Mouse (Mus musculus): ENCODE results near the gene Fgf14.

The Fgf14 gene

DNA sequence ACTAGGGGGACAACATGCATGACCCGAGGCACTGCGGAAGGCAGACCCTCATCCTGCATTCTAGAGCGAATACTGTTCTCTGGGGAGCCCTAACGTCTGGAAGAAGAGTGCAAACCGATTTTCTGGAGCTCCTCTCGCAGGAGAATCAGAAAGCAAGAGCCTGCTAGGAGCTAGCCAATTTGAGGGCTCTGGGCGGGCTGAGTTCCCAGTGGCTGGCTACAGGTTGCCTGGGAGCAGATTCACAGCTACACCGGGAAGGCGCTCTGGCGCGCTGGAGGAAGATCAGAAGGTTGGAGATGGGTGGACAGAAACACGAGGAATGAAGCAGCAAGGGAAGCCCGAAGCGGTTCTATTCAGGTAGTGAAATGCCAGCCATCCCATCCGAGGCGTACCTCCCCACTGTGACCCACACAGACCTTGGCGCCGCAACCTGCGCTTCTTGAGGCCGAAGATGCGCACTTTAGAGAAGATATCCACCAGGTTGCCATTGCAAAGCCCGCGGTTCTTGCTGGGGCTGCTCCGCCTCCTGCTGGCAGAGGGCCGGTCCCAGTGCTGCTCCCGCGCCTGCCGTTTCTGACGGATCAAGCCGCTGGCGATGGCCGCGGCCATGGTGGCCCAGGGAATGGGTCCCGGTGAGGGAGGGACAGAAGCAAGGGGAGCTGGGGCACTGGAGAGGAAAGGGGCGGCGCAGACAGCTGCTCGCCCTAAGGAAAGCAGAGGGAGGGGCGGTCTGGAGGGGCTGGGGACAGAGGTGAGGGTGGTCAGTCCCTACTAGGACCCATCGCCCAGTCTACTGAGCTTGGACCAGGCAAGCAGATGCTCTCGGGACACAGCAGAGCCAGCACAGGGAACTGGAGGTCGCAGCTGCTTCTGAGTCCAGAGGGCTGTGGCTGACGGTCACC, 484.8 kb downstream of the Fgf14 start:
- DNase-seq (ENCODE audit: low read depth, low spot score), result peak; percentile 20

DNA sequence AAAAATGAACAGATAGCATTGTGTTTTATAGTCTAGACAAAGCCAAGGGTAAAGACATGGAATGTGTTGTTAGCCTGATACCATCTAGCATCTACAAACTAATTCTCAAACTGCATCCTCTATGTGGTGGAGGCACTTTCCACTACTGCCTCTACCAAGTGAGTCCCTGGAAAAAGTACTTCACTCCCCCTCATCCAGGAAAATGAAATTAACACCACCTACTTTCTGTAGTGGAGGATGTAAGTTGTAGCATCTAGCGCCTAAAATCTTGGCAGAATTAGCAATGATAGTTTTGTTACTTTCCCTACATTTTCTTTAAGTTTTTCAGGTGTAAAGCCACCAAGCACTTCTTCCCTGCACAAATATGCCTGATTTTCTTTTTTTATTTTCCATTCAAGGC, 496.7 kb downstream of the Fgf14 start:
- no peak for DNase-seq (ENCODE audit: low read depth, low spot score)

DNA sequence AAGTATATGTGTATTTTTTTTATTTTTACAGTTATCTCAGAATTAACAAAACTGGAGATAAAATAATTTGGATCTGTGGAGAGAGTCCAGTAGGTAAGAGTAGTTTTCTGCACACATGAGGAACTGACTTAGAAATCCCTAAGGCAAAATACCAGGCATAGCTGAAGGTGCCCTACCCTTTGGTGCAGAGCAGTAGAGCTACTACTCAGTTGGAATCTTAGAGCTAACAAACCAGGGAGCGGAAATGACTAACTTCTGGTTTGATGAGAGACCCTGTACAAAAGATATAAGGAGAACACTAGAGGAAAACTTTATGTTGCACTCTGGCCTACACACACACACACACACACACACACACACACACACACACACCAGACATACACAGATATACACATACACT, 502.8 kb downstream of the Fgf14 start:
- DNase-seq (ENCODE audit: low read depth, low spot score), result no peak

DNA sequence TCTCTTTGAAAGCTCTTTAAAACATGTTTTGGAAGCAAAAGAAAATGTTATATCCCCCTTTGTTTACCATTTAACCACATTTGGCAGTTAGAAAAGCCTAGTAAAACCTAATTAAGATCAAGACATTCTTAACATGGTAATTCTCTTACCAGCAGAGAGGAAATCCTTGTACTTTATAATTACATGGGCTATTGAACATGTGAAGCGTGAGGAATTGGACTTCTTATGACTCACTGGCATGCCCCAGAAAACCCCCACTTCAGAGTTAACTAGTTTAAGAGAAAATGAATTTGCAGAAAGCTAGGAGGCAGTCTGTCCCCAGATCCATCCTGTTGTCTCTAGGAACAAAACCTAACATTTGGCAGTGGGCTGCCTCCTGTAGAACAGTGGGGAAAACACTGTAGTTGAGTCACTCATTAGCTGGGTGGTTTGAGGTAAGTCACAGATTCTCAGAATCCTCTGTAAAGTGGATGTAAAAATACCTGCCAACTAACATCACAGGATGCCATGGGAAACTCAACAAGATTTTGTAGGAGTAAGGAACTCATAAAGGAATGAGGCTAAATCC, 513.2 kb downstream of the Fgf14 start:
- no peak for DNase-seq (ENCODE audit: low read depth, low spot score)

DNA sequence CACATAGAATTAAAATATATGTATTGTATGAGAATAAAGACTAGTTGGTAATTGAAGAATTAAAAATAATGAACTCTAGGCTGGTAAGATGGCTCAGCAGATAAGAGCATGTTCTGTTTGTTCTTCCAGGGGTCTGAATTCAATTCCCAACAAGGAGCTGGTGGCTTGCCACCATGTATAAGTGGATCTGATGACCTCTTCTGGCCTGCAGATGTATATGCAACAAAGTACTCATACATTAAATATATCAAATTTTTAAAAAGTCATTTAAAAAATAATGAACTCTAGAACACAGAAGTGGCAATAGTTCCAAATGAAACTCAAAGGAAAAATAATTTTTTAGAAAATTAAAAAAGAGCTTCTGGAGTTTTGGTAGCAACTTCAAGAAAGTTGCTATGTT, 529.5 kb downstream of the Fgf14 start:
- no peak for DNase-seq (ENCODE audit: low read depth, low spot score)

DNA sequence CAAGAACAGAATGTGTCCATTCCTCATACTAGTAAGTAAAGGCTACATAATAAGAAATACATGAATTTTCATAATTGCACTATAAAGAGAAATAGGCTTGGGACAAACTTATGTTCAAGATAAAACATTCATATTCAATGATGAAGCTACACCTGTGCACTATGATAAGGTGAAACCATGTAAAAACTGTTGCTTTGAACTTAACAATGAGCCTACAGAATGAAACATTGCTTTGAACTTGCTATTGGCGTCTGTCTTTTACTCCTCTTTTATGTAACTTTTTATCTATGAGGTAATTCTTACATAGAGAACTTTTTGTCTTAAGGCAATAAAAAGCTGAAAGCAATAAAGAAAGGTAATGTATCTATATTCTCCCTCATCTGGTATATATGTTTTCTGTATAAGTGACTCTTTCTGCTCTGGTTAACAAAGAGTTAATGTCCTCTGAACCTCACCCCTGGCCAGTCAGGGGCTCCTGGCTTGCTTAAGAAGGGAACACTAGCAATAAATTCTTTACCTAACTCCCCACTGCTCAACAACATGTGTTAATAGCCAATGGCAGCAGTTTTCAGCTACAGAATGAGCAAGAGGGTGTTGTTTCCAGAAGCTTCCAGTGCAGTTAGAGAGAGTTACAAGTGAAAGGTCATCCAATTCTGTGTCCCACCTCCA, 569.6 kb downstream of the Fgf14 start:
- no peak for DNase-seq (ENCODE audit: low read depth, low spot score)

DNA sequence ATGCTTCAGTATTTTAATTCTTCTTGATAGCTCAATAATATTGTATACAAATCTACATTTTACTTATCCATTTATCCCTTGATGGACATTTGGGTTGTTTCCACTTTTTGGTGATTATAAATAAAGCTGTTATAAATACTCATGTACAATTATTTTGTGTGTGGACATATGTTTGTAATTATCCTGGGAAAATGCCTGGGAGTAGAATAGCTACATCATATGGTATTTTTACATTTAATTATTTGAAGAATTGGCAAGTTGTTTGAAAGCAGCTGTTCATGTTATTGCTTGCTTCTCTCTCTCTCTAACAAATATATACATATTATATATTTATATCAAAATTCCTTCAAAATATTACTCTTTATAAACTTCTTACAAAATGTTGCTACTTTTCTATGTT, 593.8 kb downstream of the Fgf14 start:
- no peak for DNase-seq (ENCODE audit: low read depth, low spot score)

DNA sequence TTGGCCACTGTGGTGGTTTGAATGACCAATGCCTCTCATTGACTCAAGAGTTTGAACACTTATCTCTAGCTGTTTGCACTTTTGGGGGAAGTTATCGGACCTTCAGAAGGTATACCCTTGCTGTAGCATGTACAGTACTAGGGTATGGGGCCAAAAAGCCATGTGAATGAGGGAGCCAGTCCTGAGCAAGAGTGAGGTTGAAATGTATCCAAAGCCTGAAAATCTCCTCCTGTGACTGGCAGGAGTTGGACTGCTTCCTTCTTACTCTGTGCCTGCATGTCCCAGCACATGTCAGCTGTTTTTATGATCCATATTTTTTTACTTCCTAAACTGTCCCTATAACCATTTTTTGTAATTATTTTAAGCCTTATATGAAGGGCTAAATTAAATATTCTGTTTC, 632.9 kb downstream of the Fgf14 start:
- DNase-seq (ENCODE audit: low read depth, low spot score), result no peak

DNA sequence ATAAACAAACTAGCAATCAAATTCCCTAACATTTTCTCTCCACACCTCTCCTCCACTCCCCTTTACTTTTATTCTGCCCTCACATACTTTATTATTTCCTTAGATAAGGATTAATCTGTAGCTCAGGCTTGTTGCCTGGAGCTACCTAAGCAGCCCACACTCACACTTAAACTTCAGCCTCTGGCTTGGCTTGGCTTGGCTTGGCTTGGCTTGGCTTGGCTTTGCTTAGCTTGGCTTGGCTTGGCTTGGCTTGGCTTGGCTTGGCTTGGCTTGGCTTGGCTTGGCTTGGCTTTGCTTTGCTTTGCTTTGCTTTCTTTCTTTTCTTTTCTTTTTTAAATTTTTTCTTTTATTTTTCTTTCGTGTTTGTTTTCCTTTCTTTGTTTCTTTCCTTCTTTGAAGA, 636.3 kb downstream of the Fgf14 start:
- DNase-seq (ENCODE audit: low read depth, low spot score), result no peak

DNA sequence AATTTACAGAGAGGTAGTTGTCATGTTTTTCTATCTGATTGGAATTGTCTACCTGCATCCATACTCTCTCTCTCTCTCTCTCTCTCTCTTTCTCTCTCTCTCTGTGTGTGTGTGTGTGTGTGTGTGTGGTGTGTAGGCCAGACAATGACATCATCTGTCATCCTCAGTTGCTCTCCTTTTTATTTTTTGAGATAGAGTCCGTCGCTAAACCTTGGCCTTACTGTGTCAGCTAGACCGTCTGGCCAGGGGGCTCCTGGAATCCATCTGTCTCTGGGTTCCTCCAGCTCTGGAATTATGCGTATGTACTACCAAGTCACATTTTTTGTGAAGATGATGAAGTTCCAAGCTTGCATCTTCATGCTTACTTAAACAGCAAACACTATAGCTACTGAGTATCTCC, 639.5 kb downstream of the Fgf14 start:
- no peak for DNase-seq (ENCODE audit: low read depth, low spot score)

DNA sequence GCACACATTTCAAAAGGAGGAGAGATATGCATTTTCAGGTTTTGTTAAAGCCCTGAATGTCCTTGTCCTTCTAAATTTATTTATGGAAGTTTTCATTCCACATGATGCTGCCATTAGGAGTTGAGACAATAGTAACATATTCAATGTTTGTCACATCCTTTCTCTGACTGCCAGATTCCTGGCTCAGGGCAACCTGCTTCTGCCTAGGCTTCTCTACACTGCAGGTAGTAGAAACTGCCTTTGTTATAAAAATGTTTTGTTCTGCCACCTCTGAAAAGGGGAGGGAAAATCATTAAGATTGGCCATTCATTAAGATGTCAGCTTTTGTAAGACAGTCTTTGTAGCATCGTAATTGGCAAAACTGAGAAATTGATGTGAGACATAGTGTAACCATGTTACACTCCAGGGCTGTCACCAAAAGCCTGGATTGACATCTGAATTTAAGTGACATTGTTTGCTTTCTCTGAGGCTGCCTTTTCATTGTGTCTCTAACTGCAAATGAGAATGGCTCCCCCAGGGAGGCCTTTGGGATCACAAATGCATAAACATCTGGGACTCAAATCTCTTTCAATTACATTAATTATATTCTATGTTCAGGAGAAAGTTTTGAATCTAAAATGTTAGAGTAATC, 640.2 kb downstream of the Fgf14 start:
- DNase-seq (ENCODE audit: low read depth, low spot score), result no peak

DNA sequence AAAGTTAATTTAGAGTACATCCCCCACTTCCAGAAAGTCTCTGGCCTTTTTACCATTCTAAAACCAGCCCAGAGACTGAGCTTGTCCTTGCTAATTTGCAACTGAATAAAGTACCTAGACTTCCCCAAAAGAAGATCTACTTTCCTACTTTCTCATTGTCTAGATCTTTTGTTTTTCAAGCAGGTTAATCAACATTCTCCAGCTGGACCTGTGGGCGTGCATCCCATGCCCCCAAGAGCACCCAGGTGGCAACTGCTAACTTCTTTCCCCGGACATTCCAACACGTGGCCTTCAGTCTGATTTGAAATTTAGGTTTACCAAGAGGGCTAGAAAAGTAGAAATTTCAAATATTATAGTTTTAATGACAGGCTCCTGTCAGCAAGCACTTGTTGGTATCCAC, 643.6 kb downstream of the Fgf14 start:
- peak; percentile 22 for DNase-seq (ENCODE audit: low read depth, low spot score)

DNA sequence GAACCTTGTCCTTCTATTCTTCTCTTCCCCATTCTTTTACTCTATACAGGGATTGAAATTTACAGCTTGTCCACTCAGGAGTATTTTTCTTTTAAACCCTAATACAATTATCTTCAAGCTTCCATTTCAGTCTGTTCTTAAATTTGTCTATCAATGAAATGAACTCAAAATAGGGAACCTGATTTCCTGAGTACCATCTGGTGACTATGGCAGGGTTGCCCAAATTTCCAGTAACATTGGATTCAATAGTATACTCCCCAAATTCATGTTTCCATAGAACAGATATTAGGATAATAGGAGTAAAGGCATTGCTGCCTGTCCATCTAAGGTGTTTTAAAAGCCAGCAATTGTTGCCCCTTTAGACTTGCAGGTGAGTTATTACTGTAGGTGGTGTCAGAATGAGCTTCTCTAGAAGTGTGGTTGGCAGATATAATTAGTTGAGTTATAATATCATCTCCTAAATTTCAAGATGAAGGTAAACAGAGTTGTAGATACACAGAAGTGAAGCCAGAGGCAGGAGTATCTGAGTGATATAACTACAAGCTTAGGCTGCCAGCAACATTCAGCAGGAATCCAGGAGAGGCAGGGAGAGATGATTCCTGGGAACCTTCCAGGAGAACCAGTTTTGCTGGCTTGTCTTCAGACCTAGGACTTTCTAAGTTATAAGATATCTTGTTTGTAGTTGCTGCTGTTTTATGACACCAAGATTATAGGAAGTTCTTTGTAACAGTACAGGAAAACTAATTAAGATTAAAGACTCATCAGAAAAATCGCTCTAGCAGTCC, 648.8 kb downstream of the Fgf14 start:
- DNase-seq (ENCODE audit: low read depth, low spot score), result no peak

DNA sequence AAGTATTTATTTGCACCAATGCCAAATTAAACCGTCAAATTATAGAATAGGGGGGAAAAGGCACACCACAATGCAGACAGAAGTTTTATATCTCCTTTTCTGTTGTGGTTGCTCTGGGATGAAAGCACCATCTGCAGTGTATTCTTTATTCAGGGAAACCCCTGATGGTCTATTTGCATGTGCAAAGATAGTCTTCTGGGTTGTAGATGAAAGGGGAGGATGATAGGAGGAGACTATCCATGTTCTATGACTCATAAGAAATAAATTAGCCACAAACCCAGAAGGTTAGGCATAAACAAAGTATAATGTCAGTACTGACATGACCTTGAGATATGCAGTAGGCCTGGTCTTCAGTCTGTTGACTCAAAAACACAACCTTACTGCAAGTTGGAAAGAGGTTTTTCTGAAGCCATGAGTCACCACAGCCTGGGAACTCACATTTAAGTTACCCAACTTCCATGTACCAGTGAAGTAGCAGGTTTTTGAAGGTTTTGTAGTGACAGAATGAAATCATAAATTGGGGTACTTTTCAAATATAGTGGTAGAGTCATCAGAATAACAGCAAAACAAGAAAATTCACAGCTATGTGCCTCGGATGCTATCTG, 686.2 kb downstream of the Fgf14 start:
- DNase-seq (ENCODE audit: low read depth, low spot score), result no peak

DNA sequence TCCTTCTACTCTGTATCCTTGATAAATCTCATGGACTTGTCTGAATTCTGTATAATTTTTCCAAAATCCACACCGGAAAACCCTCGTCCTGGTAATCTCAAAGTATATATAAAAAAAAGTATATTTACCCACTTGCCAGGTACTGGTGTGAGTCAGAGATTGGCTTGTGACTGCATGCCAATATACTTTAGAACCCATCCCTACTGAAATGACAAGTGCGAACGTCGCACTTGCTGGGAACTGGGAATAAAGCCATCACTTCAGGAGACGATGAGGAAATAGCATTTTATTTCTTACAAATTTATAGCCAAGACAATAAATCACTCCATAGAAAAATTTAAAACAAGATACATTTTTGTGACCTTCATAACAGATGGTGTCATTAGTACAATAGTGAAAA, 708.9 kb downstream of the Fgf14 start:
- no peak for DNase-seq (ENCODE audit: low read depth, low spot score)

DNA sequence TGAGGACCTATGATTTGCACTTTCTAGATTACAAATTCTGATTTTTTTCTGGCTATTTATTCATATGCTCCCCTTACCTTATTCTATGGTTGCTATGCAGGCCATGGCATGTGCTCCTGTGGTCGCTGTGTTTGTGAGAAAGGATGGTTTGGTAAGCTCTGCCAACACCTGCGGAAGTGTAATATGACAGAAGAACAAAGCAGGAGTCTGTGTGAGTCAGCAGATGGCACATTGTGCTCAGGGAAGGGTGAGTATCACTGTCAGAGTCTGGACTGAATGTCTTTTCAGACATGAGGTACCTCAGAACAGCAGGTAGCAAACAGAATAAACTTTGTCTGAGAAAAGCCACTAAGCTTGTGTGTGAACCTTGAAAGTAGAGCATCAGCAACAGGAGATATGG, 710.4 kb downstream of the Fgf14 start:
- DNase-seq (ENCODE audit: low read depth, low spot score), result no peak
